In the genomic region with DNA sequence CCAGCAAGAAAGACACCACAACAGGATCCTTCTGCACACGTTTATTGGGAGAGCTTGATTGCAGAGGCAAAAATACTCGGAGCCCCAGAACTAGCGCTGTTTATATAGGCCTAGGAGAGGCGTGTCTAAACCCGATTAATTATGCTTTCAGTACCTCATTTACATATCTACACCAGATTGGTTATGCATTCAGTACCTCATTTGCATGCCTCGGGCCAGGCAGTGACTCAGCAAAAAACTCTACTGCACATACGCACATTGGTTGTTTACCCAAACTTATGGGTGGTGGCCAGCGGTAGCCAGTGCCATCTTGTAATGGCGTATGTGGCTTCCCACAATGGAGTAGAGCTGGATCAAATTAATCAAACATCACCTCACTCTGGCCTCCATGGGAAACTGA, we compare ENCODE assay signal across 3 mouse cellular contexts. TPM values are rescaled to one million over a fixed set of nuclear protein-coding genes. Genes with fewer than 3 reads are reported as not detected.
"Had no signal": no experiment of that assay in that cellular context is flagged by ENCODE, and none has a peak within 500 bp of the region (broad histone marks: within the 10 kb centered on the region; RNA-seq: fewer than 3 reads in every experiment).

No protein-coding gene starts in this region.

RNA-seq across cellular contexts. Expression of a gene that starts 13.6 kb away (rescaled TPM):
- total RNA-seq: monocyte, adult 5-6 weeks had no signal
- polyA plus RNA-seq: macrophage; midbrain, embryonic 14.5 days had no signal
